Mouse (Mus musculus): Measurements from ENCODE around the gene Osbpl7. TPM values are rescaled to one million over a fixed set of nuclear protein-coding genes. Genes with fewer than 3 reads are reported as not detected.

The Osbpl7 gene
- total RNA-seq, 2 experiments from 2014 or later: 16.0 to 16.9 TPM

DNA sequence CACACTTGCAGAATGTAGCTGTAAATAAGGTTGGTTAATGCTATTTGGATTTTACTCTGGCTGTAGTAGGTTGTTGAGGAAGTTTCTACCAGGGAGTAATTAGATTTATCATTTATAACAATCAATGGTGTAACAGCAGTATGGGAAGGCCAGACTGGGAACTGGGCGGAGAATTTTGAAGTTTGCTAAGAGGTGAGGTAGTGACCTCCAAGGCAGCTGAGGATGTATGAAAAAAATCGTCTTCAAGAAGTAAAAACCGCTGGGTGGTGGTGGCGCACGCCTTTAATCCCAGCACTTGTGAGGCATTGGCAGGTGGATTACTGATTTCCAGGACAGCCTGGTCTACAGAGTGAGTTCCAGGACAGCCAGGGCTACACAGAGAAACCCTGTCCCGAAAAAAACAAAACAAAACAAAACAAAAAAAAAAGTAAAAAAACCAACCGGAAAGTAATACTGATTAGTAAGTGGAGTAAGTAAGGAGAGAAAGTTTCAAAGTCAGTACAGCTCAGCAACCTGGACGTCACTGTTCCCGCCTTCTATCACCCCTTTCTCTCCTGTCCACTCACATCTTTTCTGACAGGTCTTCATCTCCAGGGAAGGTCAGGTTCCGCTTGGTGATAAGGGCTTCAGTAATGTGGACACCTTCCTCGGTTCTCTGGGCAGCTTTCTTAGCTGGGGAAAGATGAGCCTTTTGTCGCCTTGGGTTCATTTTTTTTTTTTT lies 10.0 kb upstream of the Osbpl7 start:
- DNase-seq: no peak

DNA sequence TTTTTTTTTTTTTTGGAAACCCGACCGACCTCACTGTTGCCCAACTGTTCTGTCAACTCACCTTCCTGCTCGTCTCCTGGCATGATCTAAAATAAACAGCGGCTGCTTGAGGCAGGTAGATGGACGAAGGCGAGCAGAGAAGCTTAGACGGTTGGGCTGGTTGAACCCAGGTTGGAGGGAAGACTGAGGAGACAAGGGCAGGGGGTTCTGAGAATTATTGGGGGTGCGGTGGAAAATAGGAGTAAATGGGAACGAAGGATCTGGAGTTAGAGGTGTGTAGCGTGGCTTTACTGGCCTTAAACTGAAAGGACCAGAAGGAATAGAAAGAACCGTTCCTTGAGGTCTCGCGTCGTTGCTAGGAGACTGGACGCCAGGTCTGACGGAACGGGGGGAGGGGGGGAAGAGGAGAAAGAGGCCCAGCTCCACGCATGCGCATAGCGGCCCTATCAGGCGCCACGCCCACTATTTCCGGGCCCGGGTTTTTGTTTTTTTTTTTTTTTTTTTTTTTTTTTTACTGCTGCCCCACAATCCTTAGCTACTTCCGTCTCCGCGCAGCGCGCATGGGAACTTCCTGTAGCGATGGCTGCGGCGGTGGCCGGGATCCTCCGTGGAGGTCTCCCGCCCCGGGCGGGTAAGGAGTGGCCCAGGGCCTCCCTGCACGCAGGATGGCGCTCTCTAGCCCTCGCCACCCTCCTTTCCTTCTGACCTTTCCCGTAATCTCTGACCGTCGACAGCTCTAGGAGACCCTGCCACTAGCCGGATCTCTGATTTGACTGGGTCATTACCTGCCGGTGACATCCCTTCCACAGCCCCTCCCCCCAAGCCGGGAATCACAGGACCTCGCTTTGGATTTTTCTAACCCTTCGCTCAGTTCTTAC lies 9.2 kb upstream of the Osbpl7 start, which contains the start of the genes Lrrc46 and Mrpl10:
Lrrc46 (minus strand) TSS at position 386 of the 878 bp plus-strand sequence.
Mrpl10 (plus strand) TSS at position 539 of the 878 bp plus-strand sequence.
- peak; percentile 77 to 80 for DNase-seq

DNA sequence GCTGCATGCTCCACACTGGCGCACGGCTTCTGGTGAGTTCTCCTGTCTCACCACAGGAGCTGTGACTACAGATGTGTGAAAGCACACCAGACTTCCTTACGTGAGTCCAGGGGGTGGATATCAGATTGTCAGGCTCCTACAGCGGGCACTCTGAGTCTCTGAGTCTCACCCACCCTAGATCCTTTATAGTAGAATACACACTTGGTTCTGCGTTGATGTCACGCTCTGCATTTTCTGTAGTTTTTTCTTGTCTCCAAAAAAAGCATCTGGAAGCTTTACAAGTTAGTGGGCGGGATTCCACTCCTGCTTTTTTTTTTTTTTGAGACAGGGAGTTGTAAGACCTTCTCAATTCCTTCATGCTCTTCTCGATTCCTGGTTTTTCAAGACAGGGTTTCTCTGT lies 5.5 kb upstream of the Osbpl7 start:
- DNase-seq: no peak

DNA sequence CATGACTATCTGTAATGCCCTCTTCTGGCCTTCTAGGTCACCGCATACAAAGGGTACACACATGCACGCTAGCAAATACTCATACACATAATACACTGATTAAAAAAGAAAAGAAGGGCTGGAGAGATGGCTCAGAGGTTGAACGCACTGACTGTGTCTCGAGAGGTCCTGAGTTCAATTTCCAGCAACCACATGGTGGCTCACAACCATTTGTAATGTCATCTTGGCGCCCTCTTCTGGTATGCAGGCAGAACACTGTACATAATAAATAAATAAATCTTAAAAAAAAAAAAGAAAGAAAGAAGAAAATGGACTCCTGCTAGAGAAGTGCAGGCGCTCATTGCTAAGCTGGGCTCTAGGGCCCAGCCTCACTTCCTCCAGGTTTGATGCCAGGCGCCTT lies 4.6 kb upstream of the Osbpl7 start:
- DNase-seq: no peak

DNA sequence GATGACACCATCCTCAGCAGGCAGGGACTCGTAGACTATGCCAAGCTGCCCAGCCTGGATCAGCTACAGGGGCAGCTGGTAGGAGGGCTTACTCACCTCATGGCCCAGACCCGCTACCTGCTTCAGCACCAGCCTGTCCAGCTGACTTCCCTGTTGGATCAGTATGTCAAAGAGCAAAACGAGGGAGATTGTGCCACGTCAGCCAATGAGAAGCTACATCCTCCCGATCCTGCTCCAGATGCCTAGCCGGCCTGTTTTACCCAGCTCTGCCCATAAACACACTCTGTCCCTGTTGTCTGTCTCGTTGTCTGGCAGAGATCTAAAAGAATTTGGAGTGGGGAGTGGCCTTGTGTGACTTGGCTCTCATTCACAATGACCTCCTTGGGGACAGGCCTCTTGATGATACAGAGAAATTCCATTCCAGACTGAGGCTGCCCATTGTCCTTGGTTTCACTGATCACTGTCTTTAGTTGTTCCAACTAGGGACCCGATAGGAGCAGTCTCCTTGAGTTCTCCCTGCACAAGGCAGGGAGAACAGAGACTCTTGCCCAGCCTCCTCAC lies 2.3 kb upstream of the Osbpl7 start:
- DNase-seq: no peak

DNA sequence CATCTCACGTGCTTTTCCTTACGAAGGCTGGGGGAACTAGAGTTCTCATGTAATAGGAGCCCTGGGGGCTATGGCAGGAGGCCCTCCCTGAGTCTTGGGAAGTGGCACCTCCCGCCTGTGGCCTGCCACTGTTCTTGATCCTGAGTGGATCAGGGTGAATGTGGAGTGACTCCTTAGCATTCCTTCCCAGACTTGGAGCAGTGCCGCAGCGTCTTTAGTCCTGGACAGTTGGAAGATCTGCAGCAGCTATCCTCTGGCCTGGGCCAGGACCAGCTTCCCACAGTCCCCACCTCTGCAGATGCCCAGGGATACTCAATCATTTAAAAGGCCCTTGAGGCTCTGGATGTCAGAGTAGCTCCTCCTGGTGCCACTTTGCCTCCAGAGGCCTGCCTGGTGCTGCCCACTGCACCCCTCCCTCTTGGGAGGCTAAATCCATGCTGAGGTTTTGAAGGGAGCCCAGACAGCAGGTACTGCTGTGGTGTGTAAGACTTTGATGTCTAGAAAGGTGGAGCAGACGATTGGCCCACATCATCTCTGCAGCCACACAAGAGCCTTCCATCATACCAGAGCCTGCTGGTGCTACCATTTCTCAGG lies 839 bp upstream of the Osbpl7 start:
- DNase-seq: no peak

DNA sequence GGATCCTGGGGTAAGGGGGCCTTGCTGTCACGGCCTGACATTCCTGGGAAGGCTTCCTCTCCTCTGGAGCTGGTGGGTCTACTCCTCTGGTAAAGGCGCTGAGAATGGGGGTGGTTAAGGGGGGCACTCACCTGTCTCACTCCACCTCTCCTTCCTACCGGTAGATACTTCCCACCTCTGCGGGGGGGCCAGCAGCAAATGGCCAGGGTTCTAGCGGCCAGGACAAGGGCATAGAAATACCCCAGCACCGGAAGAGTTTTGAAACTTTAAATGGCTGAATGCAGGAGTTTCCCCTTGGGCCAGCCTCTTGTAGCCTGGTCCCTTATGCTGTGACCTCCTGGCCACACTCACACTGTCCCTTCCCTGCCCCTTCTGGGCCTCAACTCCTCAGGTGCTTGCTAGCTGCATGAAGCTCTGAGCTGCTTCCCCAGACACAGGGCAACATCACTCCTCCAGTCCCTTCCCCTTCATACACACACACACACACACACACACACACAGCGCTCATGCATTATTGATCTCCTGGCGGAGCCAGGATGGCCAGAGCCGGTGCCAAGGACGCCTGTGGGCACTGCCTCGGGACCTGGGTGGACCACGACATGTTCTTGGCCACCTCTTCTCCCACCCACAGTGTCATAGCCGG lies 637 bp downstream of the Osbpl7 start:
- no peak for DNase-seq

DNA sequence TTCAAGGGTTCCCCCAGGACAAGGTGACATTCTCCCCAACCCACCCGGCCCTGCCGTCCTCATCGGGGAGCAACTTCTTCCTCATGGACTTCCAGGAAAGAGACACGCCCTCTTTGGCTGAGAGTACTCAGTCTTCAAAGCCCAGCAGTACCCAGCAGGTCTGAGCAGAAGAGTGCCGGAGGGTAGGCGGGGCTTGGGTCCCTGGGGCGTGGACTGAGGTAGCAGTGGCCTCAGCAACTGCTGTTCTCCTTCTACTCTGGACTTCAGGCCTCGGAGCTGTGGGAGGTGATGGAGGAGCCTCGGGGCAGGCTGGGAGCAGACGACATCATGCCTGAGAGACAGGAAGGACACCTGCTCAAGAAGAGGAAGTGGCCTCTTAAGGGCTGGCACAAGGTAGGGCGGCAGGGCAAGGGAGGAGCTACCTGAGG lies 1.8 kb downstream of the Osbpl7 start:
- DNase-seq: no peak

DNA sequence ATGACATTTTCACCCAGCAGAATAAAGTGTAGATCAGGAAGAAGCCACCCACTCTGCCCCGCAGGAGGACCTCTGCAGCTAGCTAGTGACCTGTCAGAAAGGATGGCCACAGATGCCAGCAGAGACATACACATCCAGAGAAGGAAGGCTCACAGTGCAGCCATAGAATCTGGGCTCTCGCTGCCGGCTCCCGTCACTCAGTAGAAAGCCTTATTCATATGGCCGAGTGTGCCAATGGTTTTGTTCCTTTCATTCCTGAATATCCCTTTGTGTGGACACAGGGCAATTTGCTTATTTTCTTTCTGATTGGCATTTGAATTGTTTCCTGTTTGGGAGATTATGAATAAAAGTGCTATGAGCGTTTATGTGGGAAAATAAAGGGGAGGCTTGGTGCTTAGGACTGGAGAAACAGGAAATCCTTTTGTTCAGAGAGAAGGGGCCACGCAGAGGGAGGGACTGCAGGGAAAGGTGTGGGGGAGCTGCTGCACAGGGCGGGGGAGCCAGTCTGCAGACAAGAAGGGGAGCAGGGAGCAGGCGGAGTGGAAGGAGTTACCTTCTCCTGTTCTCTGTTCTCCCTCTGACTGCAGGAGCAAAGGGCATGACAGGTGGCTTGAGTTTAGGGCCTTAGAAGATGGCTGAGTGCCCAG lies 13.0 kb downstream of the Osbpl7 start:
- DNase-seq: no peak

DNA sequence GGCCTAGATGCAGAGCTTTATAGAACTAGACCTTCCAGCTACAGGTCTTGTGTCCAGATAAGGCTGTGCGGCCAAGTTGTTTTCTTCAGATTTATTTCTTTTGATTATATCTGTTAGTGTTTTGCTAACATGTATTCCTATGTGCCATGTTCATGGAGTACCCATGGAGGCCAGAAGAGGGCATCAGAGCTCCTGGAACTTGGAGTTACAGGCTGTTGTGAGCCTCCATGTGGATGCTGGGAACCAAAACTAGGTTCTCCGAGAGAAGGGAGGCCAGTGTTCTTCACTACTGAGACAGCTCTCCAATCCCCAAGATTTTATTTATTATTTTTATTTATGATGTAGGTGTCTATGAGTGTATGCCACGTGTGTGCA lies 13.5 kb downstream of the Osbpl7 start:
- no peak for DNase-seq

DNA sequence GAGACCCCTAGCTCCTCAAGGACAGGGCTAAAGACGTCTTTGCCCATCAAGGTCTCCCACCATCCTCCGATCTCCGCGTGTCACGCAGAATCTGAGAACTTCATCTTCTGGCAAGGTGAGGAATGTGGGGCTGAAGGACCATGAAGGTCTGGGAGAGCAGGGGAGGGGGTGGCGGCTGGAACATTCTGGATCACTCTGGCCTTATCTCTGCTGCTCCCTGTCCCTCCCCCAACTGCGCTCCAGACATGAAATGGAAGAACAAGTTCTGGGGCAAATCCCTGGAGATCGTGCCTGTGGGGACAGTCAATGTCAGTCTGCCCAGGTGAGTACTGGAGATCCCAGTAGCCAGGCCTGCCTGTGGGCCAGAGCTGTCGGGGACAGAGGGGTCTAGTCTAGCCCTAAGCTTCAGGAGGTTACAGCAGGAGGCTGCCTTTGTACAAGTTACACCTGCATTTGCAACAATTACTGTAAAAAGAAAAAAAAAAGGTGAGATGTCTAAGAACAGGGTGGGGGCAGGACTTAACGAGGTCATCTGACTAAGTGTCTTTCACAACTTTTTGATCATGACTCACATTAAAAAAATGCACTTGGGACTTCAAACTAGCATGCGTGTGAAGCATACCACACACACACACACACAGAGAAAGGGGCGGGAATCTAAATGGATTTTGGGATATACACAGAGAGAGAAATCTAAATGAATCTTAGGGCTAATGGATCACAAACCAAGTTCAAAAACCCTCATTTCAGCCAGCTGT lies 15.3 kb downstream of the Osbpl7 start:
- no peak for DNase-seq

DNA sequence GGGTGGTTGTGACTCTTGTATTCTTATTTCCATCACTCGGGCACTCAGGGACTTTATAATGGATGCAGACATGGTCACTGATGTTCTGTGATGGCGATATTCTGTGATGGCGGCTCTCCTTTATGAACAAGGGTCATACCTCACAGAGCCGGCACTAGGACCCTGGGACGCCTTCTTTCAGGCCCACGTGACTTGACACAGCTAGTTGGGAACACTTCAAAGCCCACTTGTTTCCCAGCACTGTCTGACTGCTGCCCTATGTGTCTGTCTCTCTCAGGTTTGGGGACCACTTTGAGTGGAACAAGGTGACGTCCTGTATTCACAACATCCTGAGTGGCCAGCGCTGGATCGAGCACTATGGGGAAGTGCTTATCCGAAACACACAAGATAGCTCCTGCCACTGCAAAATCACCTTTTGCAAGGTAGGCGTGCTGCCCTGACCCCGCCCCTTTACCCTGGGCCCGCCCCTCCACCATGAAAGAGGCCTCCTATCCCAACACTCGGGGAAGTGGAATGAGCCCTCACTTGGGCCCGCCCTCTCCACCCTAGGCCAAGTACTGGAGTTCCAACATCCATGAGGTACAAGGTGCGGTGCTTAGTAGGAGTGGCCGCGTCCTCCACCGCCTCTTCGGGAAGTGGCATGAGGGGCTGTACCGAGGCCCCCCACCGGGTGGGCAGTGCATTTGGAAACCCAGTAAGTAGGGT lies 16.4 kb downstream of the Osbpl7 start:
- no peak for DNase-seq

DNA sequence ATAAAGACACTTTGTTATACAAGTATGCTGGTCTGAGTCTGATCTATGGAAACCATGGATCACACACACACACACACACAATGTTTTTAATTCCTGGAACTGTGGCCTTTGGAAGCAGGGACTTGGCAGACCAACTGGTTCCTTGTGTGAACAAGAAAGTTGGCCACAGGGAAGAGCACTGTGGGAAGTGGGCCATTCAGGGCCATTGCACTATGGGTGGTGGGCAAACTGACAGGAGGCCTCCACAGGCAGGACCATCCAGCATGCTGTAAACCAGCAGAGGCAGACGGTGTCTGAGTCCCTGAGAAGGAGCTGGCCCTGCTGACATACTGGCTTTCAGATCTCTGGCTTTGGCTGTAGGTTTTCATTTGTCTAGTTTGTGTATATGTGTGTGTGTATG lies 18.9 kb downstream of the Osbpl7 start:
- no peak for DNase-seq

DNA sequence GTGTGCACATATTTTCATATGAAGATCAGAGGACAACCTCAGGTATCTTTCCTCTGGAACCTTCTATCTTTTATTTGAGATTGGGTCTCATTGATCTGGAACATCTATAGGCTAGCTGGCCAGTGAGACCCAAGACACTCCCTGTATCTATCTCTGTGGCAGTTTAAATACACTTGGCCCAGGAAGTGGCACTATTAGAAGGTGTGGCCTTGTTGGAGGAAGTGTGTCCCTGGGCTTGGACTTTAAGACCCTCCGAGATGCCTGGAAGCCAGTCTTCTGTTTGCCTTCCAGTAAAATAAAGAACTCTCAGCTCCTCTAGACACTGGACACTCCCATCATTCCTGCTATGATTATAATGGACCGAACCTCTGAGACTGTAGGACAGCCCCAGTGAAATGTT lies 19.3 kb downstream of the Osbpl7 start:
- DNase-seq: no peak

DNA sequence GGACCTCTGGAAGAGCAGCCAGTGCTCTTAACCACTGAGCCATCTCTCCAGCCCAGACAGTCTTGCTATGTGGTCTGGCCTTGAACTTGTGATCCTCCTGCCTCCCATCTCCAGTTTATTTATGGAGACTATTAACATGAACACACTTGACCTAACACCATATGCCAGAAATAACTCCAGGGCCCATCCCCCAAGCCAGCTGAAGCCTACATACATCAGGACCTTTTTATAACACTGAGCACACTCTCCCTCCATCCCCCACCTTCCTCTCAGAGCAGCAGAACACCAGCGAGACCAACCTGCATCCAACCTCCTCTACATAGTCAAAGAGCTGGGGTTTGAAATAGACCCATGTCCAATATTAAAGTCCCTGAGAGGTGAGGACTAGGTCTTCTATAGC lies 20.7 kb downstream of the Osbpl7 start:
- no peak for DNase-seq

DNA sequence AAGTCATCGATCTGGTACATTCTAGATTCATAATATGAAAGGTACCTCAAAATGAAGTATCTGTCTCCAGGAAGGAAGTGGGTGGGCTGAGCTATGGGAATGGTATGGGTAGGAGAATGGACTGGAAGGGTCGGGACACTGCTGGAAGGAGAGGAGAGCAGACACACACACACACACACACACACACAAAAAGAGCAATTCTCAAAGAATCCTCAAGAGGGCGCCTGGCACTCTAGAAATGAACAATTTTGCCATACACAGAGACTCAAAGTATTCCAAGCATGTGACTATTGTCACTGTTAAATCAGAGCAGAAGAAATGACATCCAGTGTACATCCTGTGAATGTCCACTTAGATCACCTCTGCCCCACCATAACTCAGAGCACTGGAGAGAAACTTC lies 22.1 kb downstream of the Osbpl7 start:
- peak in 1 of 2 experiments; percentile 51 for DNase-seq

DNA sequence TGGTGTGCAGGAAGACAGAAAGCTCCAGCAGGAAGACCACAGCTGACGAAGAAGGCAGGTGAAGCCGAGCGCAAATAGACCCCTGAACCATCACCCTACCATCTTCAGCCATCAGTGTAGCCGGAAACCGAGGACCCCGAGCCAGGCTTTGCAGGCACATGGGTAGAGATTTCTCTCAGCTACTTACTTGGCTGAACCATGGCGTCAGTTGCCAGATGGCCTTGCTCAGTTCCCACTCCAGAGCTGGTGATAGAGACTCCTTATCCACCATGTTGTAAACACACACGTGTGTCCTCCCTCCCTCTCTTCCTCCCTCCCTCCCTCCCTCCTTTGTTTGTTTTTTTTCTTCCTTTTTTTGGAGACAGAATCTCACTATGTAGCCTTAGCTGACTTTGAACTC lies 23.8 kb downstream of the Osbpl7 start:
- no peak for DNase-seq

DNA sequence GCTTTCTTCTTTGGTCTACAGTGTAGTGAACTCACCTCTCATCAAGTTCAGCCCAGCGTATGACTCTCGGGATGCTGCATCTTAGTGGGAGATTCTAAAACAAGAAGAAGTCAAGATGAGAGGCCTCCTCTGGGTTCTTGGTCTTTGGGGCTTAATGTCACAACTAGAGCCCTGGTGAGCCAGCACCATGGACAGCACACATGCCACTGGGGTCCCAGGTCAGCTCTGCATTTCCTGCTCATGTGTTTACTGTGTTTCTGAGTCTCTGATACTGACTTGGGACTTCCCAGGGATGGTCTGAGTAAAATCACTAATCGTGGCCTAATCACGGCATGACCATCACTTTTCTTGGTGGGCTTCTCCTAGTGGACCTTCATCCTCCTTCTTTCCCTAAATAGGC lies 28.3 kb downstream of the Osbpl7 start:
- DNase-seq: no peak

DNA sequence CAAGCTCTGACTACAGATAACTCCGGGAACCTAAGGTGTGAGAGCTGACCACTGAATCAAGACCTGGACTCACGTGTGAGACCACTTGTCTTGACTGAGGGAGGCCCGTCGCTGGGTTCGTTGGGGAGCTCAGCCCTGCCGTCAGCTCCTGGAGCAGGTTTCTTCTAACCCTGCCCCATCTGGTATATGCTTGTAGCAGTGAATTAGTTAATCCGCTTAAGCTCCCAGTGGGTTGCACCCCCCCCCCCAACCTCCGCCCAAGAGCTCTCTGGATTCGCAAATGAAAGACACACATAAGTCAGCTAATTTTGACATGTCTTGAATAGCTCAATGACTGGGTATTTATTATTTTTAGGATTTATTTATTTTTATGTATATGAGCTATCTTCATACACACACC lies 29.9 kb downstream of the Osbpl7 start:
- DNase-seq: no peak

DNA sequence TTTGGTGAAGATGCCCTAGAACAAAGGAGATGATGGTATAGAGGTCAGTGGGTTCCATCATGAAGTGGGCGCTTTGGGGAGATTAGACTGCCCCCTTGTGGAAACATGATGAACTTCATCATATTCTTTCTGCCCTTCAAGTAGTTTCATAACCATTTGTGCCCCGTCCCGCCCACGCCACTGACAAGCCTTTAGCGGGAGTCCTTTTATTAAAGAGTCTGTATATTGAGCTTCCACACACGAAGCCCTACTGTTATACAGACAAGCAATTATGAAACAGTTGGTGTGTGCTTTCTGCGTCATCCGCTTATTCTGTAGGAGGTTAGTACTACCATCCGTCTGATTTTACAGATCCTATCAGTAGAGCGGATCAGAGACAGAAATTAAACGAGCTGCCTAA lies 32.5 kb downstream of the Osbpl7 start:
- DNase-seq: peak in 1 of 2 experiments; percentile 34
